Mouse (Mus musculus): ENCODE measurements at regions not wholly inside any gene's neighbourhood (a gene's known extent, or its start where the extent isn't known, plus 50 kb on each side); places are given as distances from the start of the nearest gene placed in this dataset.
"Not testable (repeated sequence)": the region's sequence is repeated elsewhere in the genome, so short reads cannot be mapped to it uniquely, and the experiment has no call there.

DNA sequence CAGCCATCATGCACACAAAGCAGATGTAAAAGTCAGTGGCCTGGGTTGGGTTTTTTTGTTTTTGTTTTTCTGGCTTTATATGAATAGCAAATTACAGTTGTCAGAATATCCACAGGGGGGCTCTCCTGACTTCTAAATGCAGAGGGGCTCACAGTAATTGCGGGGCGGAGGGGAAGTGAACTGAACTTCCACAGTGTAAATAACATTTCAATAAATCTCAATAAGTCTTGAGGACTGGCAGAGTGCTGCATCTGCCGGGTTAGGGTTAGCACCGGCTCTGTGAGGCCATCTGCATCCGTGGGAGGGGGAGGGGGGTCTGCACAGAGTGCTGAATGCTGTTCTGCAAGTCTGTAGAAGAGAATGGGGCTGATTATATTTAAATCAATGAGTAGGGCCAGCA, 50.3 kb upstream of the Arl4c start:
- no peak for DNase-seq (ENCODE audit: extremely low spot score, low read depth, low spot score)

DNA sequence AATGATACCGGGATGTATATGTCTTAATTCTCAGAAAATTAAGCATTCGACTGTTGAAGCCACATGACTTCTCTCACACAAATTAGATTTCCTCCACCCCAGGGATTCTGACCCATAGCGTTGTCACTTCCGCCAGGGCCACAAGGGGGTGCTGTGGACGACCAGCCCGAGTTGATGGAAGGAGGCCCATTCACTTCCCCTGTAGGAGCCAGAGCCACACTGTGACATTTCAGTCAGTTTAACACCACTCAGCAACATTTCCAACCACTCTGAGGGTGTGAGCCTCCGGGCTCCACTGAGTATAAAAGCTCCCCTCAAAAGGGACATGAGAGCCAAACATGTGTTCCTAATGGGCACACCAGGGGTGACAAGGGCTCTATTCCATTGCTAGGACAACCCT, 54.6 kb upstream of the Arl4c start:
- no peak for DNase-seq (ENCODE audit: extremely low spot score, low read depth, low spot score)

DNA sequence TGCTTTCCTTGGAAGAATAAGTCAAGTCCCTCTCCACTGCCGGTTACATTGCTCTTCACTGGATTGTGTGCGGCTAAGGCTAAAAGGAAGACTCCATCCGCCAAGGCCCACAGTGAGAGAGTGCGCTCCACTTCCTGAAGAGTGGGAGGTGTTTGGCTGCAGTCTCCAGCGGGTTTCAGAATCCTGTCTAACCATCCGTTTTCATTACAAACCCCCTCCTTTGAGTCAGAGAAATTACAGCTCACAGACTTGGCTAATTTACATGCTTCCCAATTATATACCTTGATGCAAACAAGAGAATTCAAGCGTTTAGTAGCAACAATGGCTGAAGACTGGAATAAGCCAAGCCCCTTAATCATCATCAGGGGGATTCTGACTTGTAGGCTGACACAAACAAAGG, 55.1 kb upstream of the Arl4c start:
- no peak for DNase-seq (ENCODE audit: extremely low spot score, low read depth, low spot score)

DNA sequence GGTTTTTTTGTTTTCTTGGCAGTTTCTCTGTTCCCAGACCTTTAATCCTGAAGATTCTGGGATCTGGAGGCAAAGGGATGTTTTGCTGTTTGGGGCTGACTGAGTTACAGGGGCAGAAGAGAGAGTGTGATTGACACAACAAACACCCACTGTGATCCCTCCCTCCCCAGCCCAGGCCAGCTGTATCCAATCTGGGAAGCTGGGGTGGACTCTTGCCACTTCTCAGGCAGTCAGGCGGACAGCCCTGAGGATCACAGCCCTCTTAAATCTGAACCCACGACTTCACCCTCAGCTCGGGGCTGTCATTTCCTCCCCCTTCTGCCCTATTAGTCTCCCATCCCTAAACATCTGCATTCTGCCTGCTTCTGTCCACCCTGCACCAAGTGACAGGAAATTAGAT, 55.7 kb upstream of the Arl4c start:
- DNase-seq (ENCODE audit: extremely low spot score, low read depth, low spot score), result no peak

DNA sequence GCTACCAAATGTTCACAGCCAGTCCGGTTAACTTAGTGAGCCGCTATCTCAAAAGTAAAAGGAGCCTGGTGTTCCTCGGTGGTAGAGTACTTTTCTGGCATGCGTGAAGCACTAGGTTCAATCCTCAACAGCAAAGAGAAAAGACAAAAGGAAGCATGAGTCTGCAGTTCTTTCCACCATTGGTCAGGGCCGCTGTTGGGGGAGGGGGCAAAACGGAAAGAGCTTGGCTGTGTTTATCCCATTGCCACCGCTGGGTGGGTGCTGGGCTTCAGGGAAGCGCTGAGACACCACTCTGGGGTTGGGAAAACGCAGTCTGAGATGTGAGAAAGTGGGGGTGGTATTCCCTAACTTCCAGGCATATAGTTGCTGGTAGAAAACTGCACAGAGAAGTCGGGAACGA, 58.6 kb upstream of the Arl4c start:
- DNase-seq (ENCODE audit: extremely low spot score, low read depth, low spot score), result no peak

DNA sequence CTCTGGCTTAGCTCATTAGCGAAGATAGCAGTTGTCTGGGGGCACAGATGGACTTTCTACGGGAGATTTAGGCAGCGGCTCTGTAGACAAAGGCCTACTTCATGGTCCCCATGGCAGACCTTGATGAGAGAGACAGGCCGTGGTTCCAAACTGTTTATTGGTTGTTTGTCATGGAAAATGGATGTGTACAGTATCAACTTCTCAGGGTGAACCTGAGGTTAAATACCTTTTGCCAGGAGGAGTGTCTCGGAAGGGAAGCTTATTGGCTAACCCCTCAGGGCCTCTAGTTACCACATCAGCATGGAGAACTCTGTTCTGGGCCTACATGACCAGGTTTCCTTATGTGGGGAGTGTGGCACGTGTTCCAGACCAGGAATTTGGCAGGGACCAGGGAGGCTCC, 59.1 kb upstream of the Arl4c start:
- DNase-seq (ENCODE audit: extremely low spot score, low read depth, low spot score), result no peak

DNA sequence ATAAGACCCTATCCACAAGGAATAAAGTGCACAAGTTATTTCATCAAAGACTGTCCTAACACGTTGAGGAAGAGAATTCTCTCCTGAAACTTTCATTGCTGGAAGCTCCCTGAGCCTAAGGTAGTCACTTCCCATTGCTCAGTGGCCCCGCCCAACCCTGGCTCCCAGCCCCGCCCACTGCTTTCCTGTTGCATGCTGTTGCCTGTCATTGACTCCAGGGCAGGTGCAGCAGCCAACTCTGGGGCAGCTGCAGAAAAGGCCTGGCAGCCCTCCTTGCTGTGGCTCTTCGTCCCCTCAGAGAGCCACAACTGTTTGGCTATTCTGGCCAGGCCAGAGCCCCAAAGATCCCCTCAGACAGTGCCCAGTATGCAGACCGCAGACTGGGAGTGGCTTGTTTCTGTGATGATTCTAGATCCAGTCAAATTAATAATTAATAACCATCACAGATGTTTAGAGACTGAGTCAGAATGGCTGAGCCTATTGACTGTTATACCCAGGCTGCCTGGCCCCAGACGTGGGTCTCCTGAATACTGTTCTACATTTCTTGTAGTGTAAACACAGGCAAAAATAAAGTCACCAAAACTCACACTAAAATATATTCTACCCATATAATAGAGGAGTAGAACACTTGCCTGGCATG, 61.8 kb upstream of the Arl4c start:
- no peak for DNase-seq (ENCODE audit: extremely low spot score, low read depth, low spot score)

DNA sequence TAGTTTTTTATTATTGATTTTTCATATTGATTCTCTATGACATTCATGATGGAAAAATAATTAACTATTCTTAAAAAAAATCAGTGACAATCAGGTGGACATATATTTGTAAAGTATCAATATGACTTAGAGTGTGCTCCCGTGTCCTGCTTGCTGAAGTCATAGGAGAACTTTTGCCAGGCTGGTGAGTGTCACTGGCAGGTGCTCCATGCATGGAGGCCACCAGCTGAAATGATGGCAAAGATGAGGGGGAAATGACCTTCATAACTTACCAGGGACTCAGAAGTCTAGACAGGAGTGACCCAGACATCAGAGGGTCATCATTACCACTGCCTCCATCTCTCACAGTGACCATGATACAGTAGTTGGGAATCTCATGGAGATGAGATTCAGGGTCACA, 62.5 kb upstream of the Arl4c start:
- no peak for DNase-seq (ENCODE audit: extremely low spot score, low read depth, low spot score)

DNA sequence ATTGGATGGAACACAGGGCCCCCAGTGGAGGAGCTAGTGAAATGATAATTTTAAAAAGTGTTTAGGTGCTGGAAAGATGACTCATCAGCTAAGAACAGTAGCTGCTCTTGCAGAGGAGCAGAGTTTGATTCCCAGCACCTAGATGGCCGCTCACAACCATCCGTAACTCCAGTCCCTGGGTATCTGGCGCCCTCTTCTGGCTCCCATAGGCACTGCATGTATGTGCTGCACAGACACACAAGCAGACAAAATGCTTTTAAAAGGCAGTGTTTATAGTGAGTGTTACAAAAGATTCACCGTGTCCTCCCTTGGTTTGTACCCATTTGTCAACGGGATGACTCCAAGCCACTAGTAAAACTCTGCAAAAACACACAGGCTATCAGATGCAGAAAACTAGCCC, 75.0 kb upstream of the Arl4c start:
- DNase-seq (ENCODE audit: extremely low spot score, low read depth, low spot score), result no peak

DNA sequence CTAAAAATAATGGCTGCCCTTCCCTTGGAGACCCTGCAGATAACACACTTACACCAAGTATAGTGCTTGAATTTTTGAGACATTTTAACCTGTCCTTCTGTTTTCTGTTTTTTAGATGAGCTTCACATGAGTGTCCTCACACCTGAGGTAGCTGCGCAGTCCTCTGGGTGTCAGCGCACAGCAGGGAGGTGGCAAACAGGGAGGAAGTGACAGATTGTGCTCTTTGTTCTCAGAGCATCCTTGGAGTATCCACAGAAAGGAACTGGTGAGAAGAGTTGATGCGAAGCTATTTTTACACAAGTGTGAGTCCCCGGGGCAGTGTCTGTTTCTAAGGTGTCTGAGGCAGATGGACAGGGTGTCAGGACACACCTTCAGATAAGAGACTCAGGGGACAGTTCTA, 78.2 kb upstream of the Arl4c start:
- no peak for DNase-seq (ENCODE audit: extremely low spot score, low read depth, low spot score)

DNA sequence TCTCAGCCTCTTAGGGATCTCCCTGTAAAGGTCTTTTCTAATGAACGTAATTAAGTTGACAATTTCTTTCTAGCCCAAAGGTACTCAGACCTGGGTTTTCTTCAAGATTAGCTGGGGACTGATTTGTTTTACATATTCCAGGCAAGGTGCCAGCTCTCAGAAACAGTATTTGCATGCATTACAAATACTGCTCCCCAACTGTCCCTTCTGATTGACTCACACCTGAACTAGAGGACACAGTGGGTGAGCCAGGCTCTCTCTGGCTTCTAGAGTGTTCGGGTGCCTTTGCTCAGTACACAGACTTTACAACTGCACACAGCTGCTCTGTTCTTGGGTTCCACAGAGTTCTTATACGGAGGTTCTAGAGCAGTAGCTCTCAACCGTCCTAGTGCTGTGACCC, 81.1 kb upstream of the Arl4c start:
- DNase-seq (ENCODE audit: extremely low spot score, low read depth, low spot score), result no peak

DNA sequence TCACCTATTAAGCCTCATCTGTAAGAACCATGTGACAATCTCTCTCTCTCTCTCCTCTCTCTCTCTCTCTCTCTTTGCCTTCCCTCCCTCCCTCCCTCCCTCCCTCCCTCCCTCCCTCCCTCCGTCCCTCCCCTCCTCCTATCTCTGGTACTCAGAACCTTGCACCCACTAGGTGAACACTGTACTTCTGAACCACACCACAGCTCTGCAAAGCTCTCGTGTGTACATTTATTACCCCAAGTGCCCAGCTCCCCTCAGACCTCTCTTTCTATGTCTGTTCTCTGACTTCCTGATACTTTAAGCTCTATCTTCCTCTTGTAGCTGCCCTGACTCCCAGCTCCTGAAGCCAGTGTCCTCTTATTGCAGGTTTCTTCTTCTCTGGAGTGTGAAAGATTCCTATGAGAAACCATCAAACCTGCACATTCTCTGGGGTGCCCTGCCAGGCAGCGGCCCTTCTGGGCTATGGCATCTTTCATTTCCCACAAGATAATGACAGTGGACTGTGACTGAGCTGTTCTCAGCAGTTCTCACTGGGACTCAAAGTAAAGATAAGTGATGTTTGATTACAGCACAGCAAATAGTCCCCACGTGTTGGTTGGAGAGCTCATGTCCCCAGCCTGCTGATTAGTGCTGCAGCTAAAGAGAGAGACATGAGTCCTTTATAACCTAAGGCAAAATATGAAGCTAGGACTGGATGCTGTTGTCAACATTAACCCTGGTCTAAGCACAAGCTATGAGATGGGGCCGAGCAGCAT, 83.0 kb upstream of the Arl4c start:
- DNase-seq (ENCODE audit: extremely low spot score, low read depth, low spot score), result no peak

DNA sequence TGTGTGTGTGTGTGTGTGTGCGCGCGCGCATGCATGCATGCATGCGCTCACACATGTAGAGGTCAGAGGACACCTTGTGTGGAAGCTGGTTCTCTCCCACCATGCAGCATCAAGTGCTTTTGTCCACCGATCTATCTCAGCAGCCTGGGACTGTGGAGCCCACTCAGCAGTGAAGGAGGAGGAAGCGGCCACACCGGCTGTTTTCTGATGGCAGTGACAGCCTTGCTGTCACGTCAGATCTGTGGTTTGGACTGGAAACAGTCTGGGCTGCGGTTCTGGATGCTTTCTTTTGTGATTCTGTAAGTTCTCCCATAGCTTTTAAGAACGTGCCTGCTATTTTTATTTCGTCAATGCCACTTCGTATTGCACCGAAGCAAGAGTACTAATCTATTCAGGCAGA, 84.0 kb upstream of the Arl4c start:
- no peak for DNase-seq (ENCODE audit: extremely low spot score, low read depth, low spot score)

DNA sequence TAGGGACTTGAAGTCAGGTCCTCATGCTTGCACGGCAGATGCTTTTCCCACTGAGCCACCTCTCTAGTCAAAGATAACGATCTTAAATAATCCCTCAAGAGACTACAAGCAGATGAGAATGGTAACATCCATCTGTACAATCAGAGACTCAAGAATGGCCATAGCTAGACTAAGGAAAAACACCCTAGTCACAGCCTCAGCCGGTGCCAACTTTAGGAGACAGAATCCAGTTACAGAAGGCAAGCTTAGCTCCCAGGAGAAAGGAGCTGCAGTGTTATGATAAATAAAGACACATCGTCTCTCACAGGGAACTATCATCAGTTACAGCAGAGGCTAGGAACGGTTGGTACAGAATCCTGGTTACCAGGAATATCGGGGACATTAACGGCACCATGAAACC, 88.7 kb upstream of the Arl4c start:
- DNase-seq (ENCODE audit: extremely low spot score, low read depth, low spot score), result no peak

DNA sequence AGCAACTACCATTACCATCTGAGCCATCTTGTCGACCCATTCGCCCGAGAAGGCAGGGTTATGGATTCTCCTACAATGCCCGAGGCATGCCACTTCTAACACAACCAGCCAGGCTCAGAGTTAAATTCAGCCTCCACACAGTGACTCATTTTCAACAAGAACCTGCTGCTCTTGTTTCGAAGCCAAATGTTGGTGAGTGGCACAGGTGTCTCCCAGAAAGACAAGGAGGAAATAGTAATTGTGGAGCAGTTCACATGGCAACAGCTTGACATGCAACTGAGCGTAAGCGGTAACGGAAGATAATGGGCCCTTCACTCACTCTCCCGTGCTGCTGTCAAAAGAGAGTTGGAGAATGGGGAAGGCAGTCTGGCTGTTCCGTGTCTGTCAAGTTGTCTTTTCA, 92.9 kb upstream of the Arl4c start:
- DNase-seq (ENCODE audit: extremely low spot score, low read depth, low spot score), result no peak

DNA sequence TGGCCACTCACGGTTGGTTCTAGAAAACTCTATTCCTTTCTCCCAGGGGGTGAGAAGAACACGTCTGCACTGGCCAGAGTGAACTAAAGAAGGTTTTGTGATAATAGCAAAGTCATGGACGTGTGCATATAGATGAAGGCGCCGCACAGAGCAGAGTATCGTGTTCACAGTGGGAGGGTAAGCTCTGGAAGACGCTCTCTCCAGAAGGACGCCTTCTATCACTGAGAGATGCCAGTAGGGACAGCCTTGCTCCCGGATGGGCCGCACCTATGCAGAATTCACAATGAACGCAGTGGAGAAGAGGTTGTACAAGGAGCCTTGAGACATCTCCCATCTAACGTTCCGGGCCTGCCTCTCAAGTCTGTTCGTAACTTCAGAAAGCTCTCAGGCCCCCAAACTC, 96.5 kb upstream of the Arl4c start:
- no peak for DNase-seq (ENCODE audit: extremely low spot score, low read depth, low spot score)

DNA sequence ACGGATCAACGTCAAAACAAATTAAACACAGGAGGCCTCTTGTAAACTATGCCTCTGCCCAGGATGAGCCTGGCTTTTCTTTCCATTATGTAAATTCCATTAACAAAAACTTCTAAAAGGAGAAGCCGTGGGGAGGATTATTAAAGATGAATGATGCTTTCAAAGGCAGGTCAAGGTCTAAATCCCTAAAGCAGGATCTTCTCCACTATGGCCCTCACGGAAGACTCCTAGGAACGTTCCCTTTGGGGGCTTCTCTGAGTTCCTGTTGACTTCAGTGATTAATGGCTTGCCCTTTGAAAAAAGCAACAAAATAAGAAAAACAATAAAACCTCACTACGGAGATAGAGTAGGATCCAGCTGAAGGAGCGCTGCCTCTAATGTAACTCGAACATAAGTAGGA, 96.9 kb upstream of the Arl4c start:
- no peak for DNase-seq (ENCODE audit: extremely low spot score, low read depth, low spot score)

DNA sequence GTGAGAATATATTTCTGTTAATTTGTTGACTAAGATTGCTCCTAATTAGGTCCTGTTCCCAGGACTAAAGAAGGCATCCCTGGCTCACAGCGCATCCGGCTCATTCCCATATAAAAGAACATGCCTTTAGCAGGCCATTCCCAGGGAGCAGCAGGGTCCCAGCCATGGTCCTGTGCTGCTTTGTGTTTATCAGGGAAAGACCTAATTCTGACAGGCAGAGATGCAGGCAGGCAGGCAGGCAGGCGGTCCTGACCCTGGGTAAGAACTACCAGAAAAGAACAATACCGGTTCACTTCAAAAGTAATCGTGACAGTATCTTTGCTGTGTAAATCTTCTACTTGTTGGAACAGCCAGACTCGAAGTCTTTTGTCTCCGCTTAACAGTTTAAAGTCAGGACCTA, 97.3 kb upstream of the Arl4c start:
- DNase-seq (ENCODE audit: extremely low spot score, low read depth, low spot score), result no peak

DNA sequence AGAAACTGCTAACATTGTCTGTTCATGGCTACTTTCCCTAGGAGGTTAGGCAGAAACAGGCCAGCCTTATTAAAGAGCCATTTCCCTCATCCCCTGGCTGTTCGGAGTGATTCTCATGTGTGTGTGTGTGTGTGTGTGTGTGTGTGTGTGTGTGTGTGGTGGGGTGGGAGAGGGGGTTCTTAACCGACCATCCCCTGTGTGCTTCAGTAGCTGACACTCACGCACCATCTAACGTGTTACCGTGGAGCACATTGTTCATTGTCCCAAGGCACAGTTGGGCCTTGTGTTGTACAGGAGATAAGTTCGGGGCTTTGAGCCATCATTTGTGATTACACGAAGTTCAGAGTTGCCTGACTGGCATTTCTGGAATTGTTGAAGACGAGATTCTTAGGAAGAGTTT, 97.8 kb upstream of the Arl4c start:
- no peak for DNase-seq (ENCODE audit: extremely low spot score, low read depth, low spot score)

DNA sequence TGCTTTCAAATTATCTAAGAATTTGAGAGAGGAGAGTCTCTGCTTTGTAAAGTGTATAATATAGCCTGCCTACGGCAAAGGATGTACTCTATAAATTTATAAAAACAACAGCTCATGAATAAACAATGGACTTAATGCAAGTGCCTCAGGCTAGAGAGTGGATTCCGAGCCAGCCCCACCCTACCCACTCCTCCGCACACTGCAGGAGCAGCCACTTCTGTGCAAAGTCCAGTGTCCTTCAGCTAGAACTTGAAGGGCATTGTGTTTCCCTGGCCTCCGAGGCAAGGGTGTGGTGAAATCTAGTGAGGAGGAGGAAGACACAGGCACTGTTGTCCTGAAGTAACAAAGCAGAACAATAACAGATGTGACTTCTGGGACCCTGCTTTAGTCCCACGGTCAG, 98.4 kb upstream of the Arl4c start:
- no peak for DNase-seq (ENCODE audit: extremely low spot score, low read depth, low spot score)

DNA sequence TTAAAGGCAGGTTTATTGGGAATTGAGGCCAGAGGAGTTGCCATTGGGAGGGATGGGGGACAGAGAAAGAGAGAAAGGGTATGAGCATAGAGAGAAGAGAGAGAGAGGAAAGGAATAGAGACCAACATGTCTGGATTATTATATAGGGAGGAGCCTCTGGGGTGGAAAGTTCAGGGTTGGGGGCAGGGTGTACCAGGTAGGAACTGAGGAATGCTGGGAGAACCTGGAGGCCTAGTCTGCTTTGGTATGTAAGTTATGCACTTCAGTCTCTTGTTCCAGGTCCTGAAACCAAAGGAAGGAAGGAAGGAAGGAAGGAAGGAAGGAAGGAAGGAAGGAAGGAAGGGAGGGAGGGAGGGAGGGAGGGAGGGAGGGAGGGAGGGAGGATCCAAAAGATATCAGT, 99.1 kb upstream of the Arl4c start:
- DNase-seq (ENCODE audit: extremely low spot score, low read depth, low spot score), result not testable (repeated sequence)

DNA sequence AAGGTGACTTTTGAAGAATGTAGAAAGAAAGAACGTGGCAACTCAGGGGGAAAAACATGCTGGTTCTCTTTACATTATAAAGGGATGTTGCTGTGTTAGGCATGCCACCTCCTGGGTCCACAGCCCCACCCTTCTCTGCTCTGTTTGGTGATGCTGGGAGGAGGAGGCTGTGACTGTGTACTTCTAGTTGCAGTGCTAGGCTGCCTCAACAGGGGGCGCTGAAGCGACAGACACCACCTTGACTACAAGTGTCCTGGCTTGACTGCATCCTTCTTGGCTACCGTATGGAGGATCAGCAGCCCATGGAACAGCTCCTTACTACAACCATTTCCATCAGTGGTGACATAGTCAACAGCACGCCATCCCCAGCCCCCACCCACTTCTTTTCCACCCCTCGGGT, 104.9 kb upstream of the Arl4c start:
- DNase-seq (ENCODE audit: extremely low spot score, low read depth, low spot score), result no peak

DNA sequence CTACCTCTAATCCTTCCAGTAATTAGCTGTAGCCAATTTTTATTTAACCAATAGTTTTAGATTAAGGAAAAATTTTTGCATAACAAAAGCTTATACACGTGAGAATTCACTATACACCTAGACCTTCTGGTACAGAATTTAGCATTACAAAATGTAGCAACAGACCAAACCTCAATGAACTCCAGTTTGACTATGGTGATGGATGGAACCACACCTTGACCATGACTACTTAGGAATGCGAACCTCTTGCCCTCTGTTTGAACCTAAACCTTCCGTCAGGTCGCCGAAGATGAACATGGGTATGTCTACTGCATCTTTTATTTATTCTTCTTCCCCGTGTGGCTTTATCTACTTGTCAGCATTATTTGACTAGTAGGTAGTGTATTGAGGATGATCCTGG, 105.9 kb upstream of the Arl4c start:
- DNase-seq (ENCODE audit: extremely low spot score, low read depth, low spot score), result no peak
